Mouse (Mus musculus): ENCODE results near the gene Tmtc4. TPM values are rescaled to one million over a fixed set of nuclear protein-coding genes. Genes with fewer than 3 reads are reported as not detected.

Gene Tmtc4
- polyA plus RNA-seq, 1 experiment from 2014 or later: 2.6 TPM

GRCm38 (mm10) chr14:122917676-122918075 is 66.2 kb downstream of the Tmtc4 start:
- 82% methylated on average over 1 of the region's 1 CpGs for WGBS (ENCODE audit: insufficient replicate concordance)
- H3K4me1 ChIP-seq (replicated peaks): peaks cover 7% of the 10 kb centered on the region
- no peak overlapping the region for H3K4me3 ChIP-seq (replicated peaks)
- no peak overlapping the region for H3K27ac ChIP-seq (replicated peaks)
- H3K27me3 ChIP-seq: no peaks in the 10 kb centered on the region
- H3K4me2 ChIP-seq: no peak overlapping the region
- no peaks in the 10 kb centered on the region for H3K9me3 ChIP-seq (replicated peaks)
- no peaks in the 10 kb centered on the region for H3K36me3 ChIP-seq (replicated peaks)
- no peak for ATAC-seq (ENCODE audit: insufficient read depth)
- H3K9ac ChIP-seq: no peak overlapping the region

- no peak for ATAC-seq (ENCODE audit: insufficient read depth)
- Histone ChIP-seq H3K9me3 (replicated peaks) (no peaks in the 10 kb centered on the region), H3K27ac (replicated peaks) (peak within 1 kb of the TSS; percentile 80), H3K4me3 (replicated peaks) (peak within 1 kb of the TSS; percentile 72), H3K9ac (peak within 1 kb of the TSS; percentile 61), H3K4me1 (replicated peaks) (peaks cover 13% of the 10 kb centered on the region), H3K27me3 (no peaks in the 10 kb centered on the region), H3K36me3 (replicated peaks) (no peaks in the 10 kb centered on the region), H3K4me2 (peak within 1 kb of the TSS; percentile 88)
- WGBS (ENCODE audit: insufficient replicate concordance): 54% methylated on average over 6 of the region's 6 CpGs
These were observed 70.2 kb downstream of the Tmtc4 start, which contains the start of gene Ggact for GRCm38 (mm10) chr14:122913657-122914056. Ggact (minus strand) TSS chr14:122913757.

- peak; percentile 81 for ATAC-seq (ENCODE audit: insufficient read depth)
- WGBS (ENCODE audit: insufficient replicate concordance): under 1% methylated on average over 58 of the region's 58 CpGs
- H3K4me2 ChIP-seq: peak overlapping the region; percentile 88
- H3K4me1 ChIP-seq (replicated peaks): peaks cover 13% of the 10 kb centered on the region
- H3K27ac ChIP-seq (replicated peaks): peak overlapping the region; percentile 80
- peak overlapping the region; percentile 61 for H3K9ac ChIP-seq
- no peaks in the 10 kb centered on the region for H3K27me3 ChIP-seq
- peak overlapping the region; percentile 72 for H3K4me3 ChIP-seq (replicated peaks)
- no peaks in the 10 kb centered on the region for H3K36me3 ChIP-seq (replicated peaks)
- no peaks in the 10 kb centered on the region for H3K9me3 ChIP-seq (replicated peaks)
These were observed 70.9 kb downstream of the Tmtc4 start for GRCm38 (mm10) chr14:122912812-122913498.

- H3K4me2 ChIP-seq: peak overlapping the region; percentile 88
- H3K36me3 ChIP-seq (replicated peaks): no peaks in the 10 kb centered on the region
- H3K4me1 ChIP-seq (replicated peaks): peaks cover 13% of the 10 kb centered on the region
- H3K27me3 ChIP-seq: no peaks in the 10 kb centered on the region
- H3K9ac ChIP-seq: no peak overlapping the region; the same call in 1 of the 2 replicates
- H3K4me3 ChIP-seq (replicated peaks): peak overlapping the region; percentile 72
- WGBS (ENCODE audit: insufficient replicate concordance): 60% methylated on average over 1 of the region's 1 CpGs
- no peak for ATAC-seq (ENCODE audit: insufficient read depth)
- H3K27ac ChIP-seq (replicated peaks): peak overlapping the region; percentile 80
- no peaks in the 10 kb centered on the region for H3K9me3 ChIP-seq (replicated peaks)
These were observed 71.7 kb downstream of the Tmtc4 start for GRCm38 (mm10) chr14:122912137-122912536.

GRCm38 (mm10) chr14:122911265-122911664 is 72.6 kb downstream of the Tmtc4 start:
- peaks cover 13% of the 10 kb centered on the region for H3K4me1 ChIP-seq (replicated peaks)
- peak; percentile 31; the same call in 1 of the 2 replicates for ATAC-seq (ENCODE audit: insufficient read depth)
- H3K4me3 ChIP-seq (replicated peaks): no peak overlapping the region
- no peaks in the 10 kb centered on the region for H3K9me3 ChIP-seq (replicated peaks)
- peak overlapping the region; percentile 55 for H3K27ac ChIP-seq (replicated peaks)
- peak overlapping the region; percentile 88 for H3K4me2 ChIP-seq
- H3K9ac ChIP-seq: no peak overlapping the region
- H3K27me3 ChIP-seq: no peaks in the 10 kb centered on the region
- H3K36me3 ChIP-seq (replicated peaks): no peaks in the 10 kb centered on the region

GRCm38 (mm10) chr14:122909368-122910091 is 74.3 kb downstream of the Tmtc4 start:
- H3K4me3 ChIP-seq (replicated peaks): no peak overlapping the region
- no peaks in the 10 kb centered on the region for H3K36me3 ChIP-seq (replicated peaks)
- peak overlapping the region; percentile 25; the same call in 1 of the 2 replicates for H3K4me2 ChIP-seq
- no peak overlapping the region for H3K27ac ChIP-seq (replicated peaks)
- WGBS (ENCODE audit: insufficient replicate concordance): 71% methylated on average over 5 of the region's 5 CpGs
- H3K9me3 ChIP-seq (replicated peaks): no peaks in the 10 kb centered on the region
- no peaks in the 10 kb centered on the region for H3K27me3 ChIP-seq
- ATAC-seq (ENCODE audit: insufficient read depth): no peak
- H3K4me1 ChIP-seq (replicated peaks): peaks cover 20% of the 10 kb centered on the region
- H3K9ac ChIP-seq: no peak overlapping the region

GRCm38 (mm10) chr14:122908075-122908474 is 75.8 kb downstream of the Tmtc4 start:
- Histone ChIP-seq H3K4me3 (replicated peaks) (no peak overlapping the region), H3K4me1 (replicated peaks) (peaks cover 15% of the 10 kb centered on the region; the same call in 1 of the 2 replicates), H3K9me3 (replicated peaks) (no peaks in the 10 kb centered on the region), H3K9ac (no peak overlapping the region), H3K36me3 (replicated peaks) (no peaks in the 10 kb centered on the region), H3K27ac (replicated peaks) (no peak overlapping the region), H3K4me2 (no peak overlapping the region), H3K27me3 (no peaks in the 10 kb centered on the region)
- ATAC-seq (ENCODE audit: insufficient read depth): no peak
- 76% methylated on average over 4 of the region's 4 CpGs for WGBS (ENCODE audit: insufficient replicate concordance)

- Histone ChIP-seq H3K4me2 (no peak overlapping the region), H3K4me3 (replicated peaks) (no peak overlapping the region), H3K9ac (no peak overlapping the region), H3K27me3 (no peaks in the 10 kb centered on the region), H3K4me1 (replicated peaks) (peaks cover 21% of the 10 kb centered on the region), H3K27ac (replicated peaks) (no peak overlapping the region), H3K36me3 (replicated peaks) (no peaks in the 10 kb centered on the region), H3K9me3 (replicated peaks) (no peaks in the 10 kb centered on the region)
- 78% methylated on average over 1 of the region's 1 CpGs for WGBS (ENCODE audit: insufficient replicate concordance)
- no peak for ATAC-seq (ENCODE audit: insufficient read depth)
These were observed 78.8 kb downstream of the Tmtc4 start for GRCm38 (mm10) chr14:122905007-122905406.

GRCm38 (mm10) chr14:122903923-122904351 is 79.9 kb downstream of the Tmtc4 start:
- H3K36me3 ChIP-seq (replicated peaks): no peaks in the 10 kb centered on the region
- H3K9me3 ChIP-seq (replicated peaks): no peaks in the 10 kb centered on the region
- no peak overlapping the region for H3K4me3 ChIP-seq (replicated peaks)
- H3K4me2 ChIP-seq: no peak overlapping the region
- no peak for ATAC-seq (ENCODE audit: insufficient read depth)
- peaks cover 21% of the 10 kb centered on the region for H3K4me1 ChIP-seq (replicated peaks)
- WGBS (ENCODE audit: insufficient replicate concordance): 57% methylated on average over 2 of the region's 2 CpGs
- no peaks in the 10 kb centered on the region for H3K27me3 ChIP-seq
- H3K27ac ChIP-seq (replicated peaks): no peak overlapping the region
- H3K9ac ChIP-seq: no peak overlapping the region

- Histone ChIP-seq H3K4me2 (no peak overlapping the region), H3K27me3 (no peaks in the 10 kb centered on the region), H3K36me3 (replicated peaks) (no peaks in the 10 kb centered on the region), H3K27ac (replicated peaks) (no peak overlapping the region), H3K4me3 (replicated peaks) (no peak overlapping the region), H3K9me3 (replicated peaks) (no peaks in the 10 kb centered on the region), H3K9ac (no peak overlapping the region), H3K4me1 (replicated peaks) (peaks cover 21% of the 10 kb centered on the region)
- ATAC-seq (ENCODE audit: insufficient read depth): peak; percentile 34; the same call in 1 of the 2 replicates
- 68% methylated on average over 4 of the region's 4 CpGs for WGBS (ENCODE audit: insufficient replicate concordance)
These were observed 81.0 kb downstream of the Tmtc4 start for GRCm38 (mm10) chr14:122902884-122903283.

GRCm38 (mm10) chr14:122902136-122902535 is 81.7 kb downstream of the Tmtc4 start:
- no peak for ATAC-seq (ENCODE audit: insufficient read depth)
- Histone ChIP-seq H3K9me3 (replicated peaks) (no peaks in the 10 kb centered on the region), H3K27me3 (no peaks in the 10 kb centered on the region), H3K4me3 (replicated peaks) (no peak overlapping the region), H3K4me2 (no peak overlapping the region), H3K27ac (replicated peaks) (no peak overlapping the region), H3K4me1 (replicated peaks) (peaks cover 21% of the 10 kb centered on the region), H3K9ac (no peak overlapping the region), H3K36me3 (replicated peaks) (no peaks in the 10 kb centered on the region)
- WGBS (ENCODE audit: insufficient replicate concordance): 47% methylated on average over 2 of the region's 2 CpGs

Measured in liver, embryonic 15.5 days (tissue).